Mouse (Mus musculus): ENCODE results near the gene Dcaf6. TPM values are rescaled to one million over a fixed set of nuclear protein-coding genes. Genes with fewer than 3 reads are reported as not detected.

The Dcaf6 gene
- polyA plus RNA-seq (2012; rRNA removed) = 7.7 and 11.6 TPM in 2 replicates

GRCm38 (mm10) chr1:165460360-165460800 is at the start of gene Dcaf6, which contains the start of gene Mpc2:
Dcaf6 (minus strand) TSS chr1:165460475.
Mpc2 (plus strand) TSS chr1:165460637.
- WGBS = under 1% methylated on average over 37 of the region's 37 CpGs
- peak; percentile 95 for DNase-seq (ENCODE audit: low read depth, low spot score)

GRCm38 (mm10) chr1:165506303-165506702 is 46.0 kb upstream of the Dcaf6 start:
- DNase-seq (ENCODE audit: low read depth, low spot score) = no peak
- WGBS = 84% methylated on average over 6 of the region's 6 CpGs

GRCm38 (mm10) chr1:165503307-165504024 is 43.2 kb upstream of the Dcaf6 start:
- DNase-seq (ENCODE audit: low read depth, low spot score) = no peak

GRCm38 (mm10) chr1:165498856-165499255 is 38.6 kb upstream of the Dcaf6 start:
- 58% methylated on average over 3 of the region's 3 CpGs for WGBS
- DNase-seq (ENCODE audit: low read depth, low spot score) = no peak

More at GRCm38 (mm10) chr1:165503307-165504024, 43.2 kb upstream of the Dcaf6 start:
- WGBS = 31% methylated on average over 10 of the region's 10 CpGs

GRCm38 (mm10) chr1:165489197-165489596 is 28.9 kb upstream of the Dcaf6 start:
- DNase-seq (ENCODE audit: low read depth, low spot score) = no peak
- 82% methylated on average over 4 of the region's 4 CpGs for WGBS

GRCm38 (mm10) chr1:165486108-165486507 is 25.8 kb upstream of the Dcaf6 start:
- 87% methylated on average over 2 of the region's 2 CpGs for WGBS
- DNase-seq (ENCODE audit: low read depth, low spot score) = no peak

- DNase-seq (ENCODE audit: low read depth, low spot score) = no peak
- WGBS = 89% methylated on average over 8 of the region's 8 CpGs
Observed at GRCm38 (mm10) chr1:165484688-165485233, 24.5 kb upstream of the Dcaf6 start, which contains the start of gene Adcy10. Adcy10 (plus strand) TSS chr1:165485183.

GRCm38 (mm10) chr1:165471490-165471889 is 11.2 kb upstream of the Dcaf6 start:
- no peak for DNase-seq (ENCODE audit: low read depth, low spot score)
- 91% methylated on average over 1 of the region's 1 CpGs for WGBS

GRCm38 (mm10) chr1:165469717-165470116 is 9.4 kb upstream of the Dcaf6 start:
- DNase-seq (ENCODE audit: low read depth, low spot score) = no peak

GRCm38 (mm10) chr1:165468971-165469370 is 8.7 kb upstream of the Dcaf6 start:
- no peak for DNase-seq (ENCODE audit: low read depth, low spot score)

- DNase-seq (ENCODE audit: low read depth, low spot score) = no peak
- 63% methylated on average over 3 of the region's 3 CpGs for WGBS
Observed at GRCm38 (mm10) chr1:165464574-165464973, 4.3 kb upstream of the Dcaf6 start.

- 21% methylated on average over 1 of the region's 1 CpGs for WGBS
- no peak for DNase-seq (ENCODE audit: low read depth, low spot score)
Observed at GRCm38 (mm10) chr1:165462861-165463260, 2.6 kb upstream of the Dcaf6 start.

GRCm38 (mm10) chr1:165461681-165462080 is 1.4 kb upstream of the Dcaf6 start:
- DNase-seq (ENCODE audit: low read depth, low spot score) = no peak
- WGBS = under 1% methylated on average over 9 of the region's 9 CpGs

GRCm38 (mm10) chr1:165460801-165461377 is 614 bp upstream of the Dcaf6 start:
- peak; percentile 96 for DNase-seq (ENCODE audit: low read depth, low spot score)
- WGBS = under 1% methylated on average over 41 of the region's 41 CpGs

GRCm38 (mm10) chr1:165459503-165460181 is 633 bp downstream of the Dcaf6 start:
- no peak for DNase-seq (ENCODE audit: low read depth, low spot score)
- under 1% methylated on average over 59 of the region's 60 CpGs for WGBS

GRCm38 (mm10) chr1:165459041-165459502 is 1.2 kb downstream of the Dcaf6 start:
- no peak for DNase-seq (ENCODE audit: low read depth, low spot score)
- 10% methylated on average over 7 of the region's 7 CpGs for WGBS

- no peak for DNase-seq (ENCODE audit: low read depth, low spot score)
- 86% methylated on average over 3 of the region's 3 CpGs for WGBS
Observed at GRCm38 (mm10) chr1:165441719-165442118, 18.6 kb downstream of the Dcaf6 start.

- DNase-seq (ENCODE audit: low read depth, low spot score) = no peak
Observed at GRCm38 (mm10) chr1:165441201-165441600, 19.1 kb downstream of the Dcaf6 start.

GRCm38 (mm10) chr1:165440788-165441187 is 19.5 kb downstream of the Dcaf6 start:
- DNase-seq (ENCODE audit: low read depth, low spot score) = no peak
- WGBS = 86% methylated on average over 3 of the region's 3 CpGs

GRCm38 (mm10) chr1:165438289-165439021 is 21.8 kb downstream of the Dcaf6 start:
- WGBS = 100% methylated on average over 1 of the region's 1 CpGs
- no peak for DNase-seq (ENCODE audit: low read depth, low spot score)

All from large intestine, adult 2 months (tissue).